Mouse (Mus musculus) gastrocnemius, adult 2 months (tissue): ENCODE measurements around the gene Ppp1ca. TPM values are rescaled to one million over a fixed set of nuclear protein-coding genes. Genes with fewer than 3 reads are reported as not detected.

Experiments
- DNase-seq: peaks from one replicate; pipeline ENCODE4 v3.0.0; 2022
- H3K27ac ChIP-seq: fragments of 200-600 bp; 2 replicates; pipeline ENCODE4 v1.8.1; 2022; ENCODE audit warnings: mild to moderate bottlenecking
- H3K4me3 ChIP-seq: fragments of 200-600 bp; 2 replicates; pipeline ENCODE4 v1.8.1; 2022; ENCODE audit warnings: mild to moderate bottlenecking, moderate library complexity
- CTCF ChIP-seq: fragments of 200-600 bp; IDR thresholded peaks from 2 replicates; pipeline ENCODE4 v1.8.1; 2022; ENCODE audit warnings: antibody characterized with exemption, mild to moderate bottlenecking, moderate library complexity
- intact Hi-C: fragments of 180-260 bp; cut with DNase I; formaldehyde crosslinking; loops from one replicate; pipeline ENCODE4 v1.15.1; 2025
- total RNA-seq, 2 experiments: library from RNA; stranded (reverse); gene quantifications; 2 replicates each; pipeline ENCODE4 v1.2.3; 2021

Gene Ppp1ca
- total RNA-seq, 2 experiments from 2014 or later: 201 to 214 TPM

DNA sequence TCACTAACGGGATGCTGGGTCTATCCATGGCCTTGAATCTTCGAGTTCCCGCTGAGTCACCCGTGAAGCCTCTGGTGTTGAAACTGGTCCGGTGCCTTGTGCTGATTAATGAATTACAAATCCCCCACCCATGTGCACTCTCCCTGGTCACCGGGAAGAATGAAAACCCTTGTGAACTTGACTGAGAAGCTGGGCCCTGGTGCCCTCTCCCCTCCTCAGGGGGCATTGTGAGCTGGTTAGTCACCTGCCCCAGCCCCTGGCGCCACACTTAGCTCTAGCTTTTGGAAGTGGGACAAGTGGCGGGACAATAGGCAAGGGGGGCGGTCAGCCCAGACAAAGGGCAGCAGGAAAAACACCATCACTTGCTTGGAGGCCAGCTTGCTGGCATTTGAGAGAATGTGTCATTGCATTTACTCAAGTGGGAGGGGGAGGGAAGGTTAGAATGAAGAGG, 21.7 kb downstream of the Ppp1ca start:
- intact Hi-C loops: no loop called here
- TF ChIP-seq CTCF: no peak
- Histone ChIP-seq H3K4me3 (peak overlapping the region; percentile 89), H3K27ac (peak overlapping the region; percentile 80)
- peak; percentile 22 for DNase-seq

- Histone ChIP-seq H3K4me3 (peak within 1 kb of the TSS; percentile 89), H3K27ac (peak within 1 kb of the TSS; percentile 80)
- intact Hi-C loops: no loop called here
- DNase-seq: peak; percentile 62
- TF ChIP-seq CTCF: no peak
Observed at GRCm38 (mm10) chr19:4214071-4214770, 22.4 kb downstream of the Ppp1ca start, which contains the start of the genes Clcf1 and AC109138.7. Clcf1 (plus strand) TSS chr19:4214238. AC109138.7 (plus strand) TSS chr19:4214357.

- peak overlapping the region; percentile 80 for H3K27ac ChIP-seq
Observed at GRCm38 (mm10) chr19:4214771-4215450, 23.0 kb downstream of the Ppp1ca start.

GRCm38 (mm10) chr19:4215451-4215840, 23.6 kb downstream of the Ppp1ca start:
- Histone ChIP-seq H3K4me3 (peak overlapping the region; percentile 89), H3K27ac (peak overlapping the region; percentile 80)
- no peak for TF ChIP-seq CTCF
- DNase-seq: no peak
- intact Hi-C loops: no loop called here

More at GRCm38 (mm10) chr19:4214771-4215450, 23.0 kb downstream of the Ppp1ca start:
- H3K4me3 ChIP-seq: peak overlapping the region; percentile 89
- DNase-seq: peak; percentile 58
- intact Hi-C loops: no loop called here
- no peak for TF ChIP-seq CTCF

- intact Hi-C loops: no loop called here
- H3K27ac ChIP-seq: 0 out of 2 replicates have a peak overlapping the region, but pooled peaks have one; percentile 20
Observed at GRCm38 (mm10) chr19:4216041-4216685, 24.3 kb downstream of the Ppp1ca start.

GRCm38 (mm10) chr19:4217140-4217539, 25.3 kb downstream of the Ppp1ca start:
- TF ChIP-seq CTCF: no peak
- no peak overlapping the region for H3K27ac ChIP-seq
- no peak for DNase-seq
- no peak overlapping the region for H3K4me3 ChIP-seq
- intact Hi-C loops: no loop called here

More at GRCm38 (mm10) chr19:4216041-4216685, 24.3 kb downstream of the Ppp1ca start:
- H3K4me3 ChIP-seq: peak overlapping the region; percentile 32
- DNase-seq: peak; percentile 42
- TF ChIP-seq CTCF: peak; percentile 50

DNA sequence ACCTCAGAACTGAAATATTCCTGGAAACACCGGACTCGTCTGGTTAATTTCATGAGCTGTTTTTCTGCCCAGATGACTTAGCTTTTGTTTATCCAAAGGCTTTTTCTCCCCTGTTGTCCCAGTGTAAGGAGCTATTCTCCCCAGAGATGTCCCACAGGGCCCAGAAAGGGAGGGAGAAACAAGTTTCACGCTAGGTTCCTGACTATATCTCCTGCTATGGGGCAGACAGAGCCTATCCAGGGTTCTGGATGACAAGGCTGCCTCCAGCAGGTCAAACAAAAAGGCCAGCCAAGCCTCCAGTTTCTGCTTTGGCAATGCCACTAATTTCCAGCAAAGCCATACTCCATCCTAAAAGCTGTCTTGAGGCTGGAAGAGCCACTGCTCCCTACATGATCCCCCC, 26.0 kb downstream of the Ppp1ca start:
- no peak for TF ChIP-seq CTCF
- intact Hi-C loops: no loop called here
- DNase-seq: no peak

DNA sequence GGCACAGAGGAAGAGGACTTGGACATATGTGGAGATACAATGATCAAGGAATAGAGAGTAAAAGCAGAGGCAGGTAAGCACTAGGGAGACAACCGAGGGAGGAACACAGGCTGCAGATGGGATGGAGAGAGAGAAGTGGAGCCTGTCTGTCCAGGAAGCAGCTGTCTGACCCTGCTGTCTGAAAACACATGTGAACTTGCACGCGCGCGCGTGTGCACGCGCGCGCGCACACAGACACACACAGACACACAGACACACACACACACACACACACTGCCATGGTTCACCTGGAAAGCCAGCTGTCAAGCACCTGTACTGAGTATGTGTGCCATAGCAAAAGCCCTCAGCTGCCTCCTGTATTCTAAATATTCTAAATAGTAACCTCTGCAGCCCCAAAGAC, 26.4 kb downstream of the Ppp1ca start:
- H3K4me3 ChIP-seq: no peak overlapping the region
- TF ChIP-seq CTCF: no peak
- H3K27ac ChIP-seq: no peak overlapping the region
- DNase-seq: no peak
- intact Hi-C loops: no loop called here

More for the DNA sequence above, 26.0 kb downstream of the Ppp1ca start:
- no peak overlapping the region for H3K4me3 ChIP-seq
- H3K27ac ChIP-seq: no peak overlapping the region

DNA sequence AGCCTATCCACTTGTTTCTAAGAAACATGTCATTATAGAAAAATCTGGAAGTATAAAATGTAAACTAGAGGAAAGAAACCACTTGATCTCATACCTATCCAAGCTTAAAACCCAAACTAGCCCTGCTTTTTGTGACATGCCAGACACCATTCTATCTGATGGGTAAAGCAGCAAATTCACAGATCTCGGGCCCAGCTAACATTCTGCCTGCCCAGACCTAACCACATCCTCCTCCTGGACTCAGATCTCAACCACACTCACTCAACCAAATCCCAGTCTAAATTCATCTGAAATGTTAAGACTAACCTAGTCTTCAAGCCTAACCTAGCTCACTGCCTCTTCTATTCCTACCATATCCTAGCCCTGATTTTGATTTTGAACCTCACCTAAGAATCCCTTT, 26.9 kb downstream of the Ppp1ca start:
- TF ChIP-seq CTCF: no peak
- no peak overlapping the region for H3K4me3 ChIP-seq
- intact Hi-C loops: no loop called here
- DNase-seq: no peak
- H3K27ac ChIP-seq: no peak overlapping the region

DNA sequence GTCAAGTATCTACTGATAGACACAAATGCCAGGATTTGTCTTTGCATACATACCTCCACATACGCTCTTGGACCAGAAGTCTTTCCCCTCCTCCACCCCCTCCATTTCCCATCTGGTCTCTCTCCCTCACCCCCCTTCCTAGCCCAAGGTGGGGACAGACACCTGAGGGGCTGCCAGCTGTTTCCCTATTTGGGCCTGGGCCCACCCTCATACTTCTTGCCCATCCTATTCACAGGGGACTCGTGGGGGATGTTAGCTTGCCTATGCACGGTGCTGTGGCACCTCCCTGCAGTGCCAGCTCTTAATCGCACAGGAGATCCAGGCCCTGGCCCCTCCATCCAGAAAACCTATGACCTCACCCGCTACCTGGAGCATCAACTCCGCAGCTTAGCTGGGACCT, 28.1 kb downstream of the Ppp1ca start:
- DNase-seq: no peak
- TF ChIP-seq CTCF: no peak
- intact Hi-C loops: no loop called here
- Histone ChIP-seq H3K4me3 (no peak overlapping the region), H3K27ac (no peak overlapping the region)

DNA sequence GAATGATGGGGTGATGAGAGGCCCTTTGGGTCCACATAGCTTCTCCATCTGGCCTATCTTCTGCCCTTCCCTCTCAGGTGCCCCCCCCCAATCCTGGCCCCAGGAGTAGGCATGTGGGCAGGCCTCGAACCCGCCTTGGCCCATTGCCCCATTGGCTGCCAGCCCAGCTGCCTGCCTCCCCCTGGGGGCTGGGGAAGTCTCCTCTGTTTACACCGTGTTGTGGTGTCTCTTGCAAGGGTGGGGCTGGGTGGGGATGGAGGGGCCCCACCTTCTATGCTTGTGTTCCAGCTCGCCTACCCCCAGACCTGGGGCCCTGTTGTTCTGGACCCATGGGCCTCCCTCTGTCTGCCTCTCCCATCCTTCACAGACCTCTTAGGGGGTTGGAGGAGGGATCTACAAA, 28.6 kb downstream of the Ppp1ca start:
- intact Hi-C loops: no loop called here
- DNase-seq: no peak
- no peak overlapping the region for H3K4me3 ChIP-seq
- TF ChIP-seq CTCF: no peak
- H3K27ac ChIP-seq: no peak overlapping the region

DNA sequence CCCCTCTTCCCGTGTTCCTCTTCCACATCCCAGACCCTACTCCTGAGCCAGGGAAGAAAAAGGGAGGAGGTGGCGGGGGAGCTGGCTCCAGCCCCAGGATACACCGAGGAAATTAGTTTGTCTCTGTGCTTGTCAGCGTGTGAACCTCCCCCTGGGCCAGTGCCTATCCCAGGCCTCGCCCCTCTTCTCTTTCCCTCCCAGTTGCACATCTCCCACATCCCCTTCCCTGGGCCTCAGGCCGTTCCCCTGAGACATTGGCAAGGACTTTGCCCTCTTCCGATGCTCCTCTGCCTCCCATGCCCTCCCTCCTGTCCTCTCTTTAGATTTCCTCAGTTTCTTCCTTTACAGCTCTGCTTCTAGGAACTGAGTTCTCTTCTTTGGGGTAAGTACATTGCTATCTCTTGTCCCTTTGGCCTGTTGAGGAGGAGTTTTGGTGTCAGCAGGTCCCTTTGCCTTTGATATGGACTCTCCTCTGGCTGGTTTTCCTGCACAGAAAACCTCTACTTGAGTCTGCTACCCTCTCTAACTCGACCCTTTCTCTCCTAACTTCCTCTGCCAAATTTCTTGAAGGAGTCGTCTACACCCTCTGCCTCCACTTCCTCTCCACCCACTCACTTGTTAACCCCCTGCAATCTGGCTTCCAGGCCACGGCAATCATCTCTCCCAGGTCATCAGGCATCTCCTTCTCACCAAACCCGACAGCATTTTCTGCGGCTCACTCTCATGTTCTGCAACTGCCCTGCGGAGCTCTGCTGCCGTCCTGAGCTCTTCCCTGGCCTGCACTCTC, 29.3 kb downstream of the Ppp1ca start:
- no peak for DNase-seq
- intact Hi-C loops: no loop called here
- TF ChIP-seq CTCF: no peak
- Histone ChIP-seq H3K27ac (peak overlapping the region; percentile 44), H3K4me3 (no peak overlapping the region)
